Mouse (Mus musculus): Measurements from ENCODE around the gene Gm20388. TPM values are rescaled to one million over a fixed set of nuclear protein-coding genes. Genes with fewer than 3 reads are reported as not detected.

Gm20388 gene
- polyA plus RNA-seq, 1 experiment from 2014 or later = not detected

- Histone ChIP-seq H3K9me3 (ENCODE audit: control insufficient read depth, low read length) (no peaks in the 10 kb centered on the region), H3K27me3 (ENCODE audit: control insufficient read depth, insufficient read depth, low read length) (no peaks in the 10 kb centered on the region), H3K4me2 (replicated peaks; ENCODE audit: low read depth, low read length) (no peak overlapping the region), H3K4me1 (ENCODE audit: control insufficient read depth, insufficient read depth, low read length) (peaks cover 20% of the 10 kb centered on the region; the same call in 1 of the 2 replicates), H3K4me3 (ENCODE audit: low read length) (no peak overlapping the region), H3K9ac (ENCODE audit: low read depth, low read length) (no peak overlapping the region), H3K36me3 (ENCODE audit: control insufficient read depth, insufficient read depth, low read length) (peaks cover 85% of the 10 kb centered on the region), H3K27ac (ENCODE audit: low read depth, low read length) (no peak overlapping the region)
- WGBS = 83% methylated on average over 8 of the region's 8 CpGs
- ATAC-seq (ENCODE audit: low FRiP score, low TSS enrichment) = no peak
Observed at GRCm38 (mm10) chr8:120580336-120581000, 669.8 kb downstream of the Gm20388 start.

GRCm38 (mm10) chr8:120581329-120581728 is 670.7 kb downstream of the Gm20388 start:
- Histone ChIP-seq H3K4me1 (ENCODE audit: control insufficient read depth, insufficient read depth, low read length) (0 out of 2 replicates have a peak, but pooled peaks cover 13% of the 10 kb centered on the region), H3K27me3 (ENCODE audit: control insufficient read depth, insufficient read depth, low read length) (no peaks in the 10 kb centered on the region), H3K9me3 (ENCODE audit: control insufficient read depth, low read length) (no peaks in the 10 kb centered on the region), H3K4me3 (ENCODE audit: low read length) (no peak overlapping the region), H3K27ac (ENCODE audit: low read depth, low read length) (no peak overlapping the region), H3K4me2 (replicated peaks; ENCODE audit: low read depth, low read length) (no peak overlapping the region), H3K9ac (ENCODE audit: low read depth, low read length) (no peak overlapping the region), H3K36me3 (ENCODE audit: control insufficient read depth, insufficient read depth, low read length) (peaks cover 82% of the 10 kb centered on the region)
- WGBS = 89% methylated on average over 12 of the region's 12 CpGs
- no peak for ATAC-seq (ENCODE audit: low FRiP score, low TSS enrichment)

DNA sequence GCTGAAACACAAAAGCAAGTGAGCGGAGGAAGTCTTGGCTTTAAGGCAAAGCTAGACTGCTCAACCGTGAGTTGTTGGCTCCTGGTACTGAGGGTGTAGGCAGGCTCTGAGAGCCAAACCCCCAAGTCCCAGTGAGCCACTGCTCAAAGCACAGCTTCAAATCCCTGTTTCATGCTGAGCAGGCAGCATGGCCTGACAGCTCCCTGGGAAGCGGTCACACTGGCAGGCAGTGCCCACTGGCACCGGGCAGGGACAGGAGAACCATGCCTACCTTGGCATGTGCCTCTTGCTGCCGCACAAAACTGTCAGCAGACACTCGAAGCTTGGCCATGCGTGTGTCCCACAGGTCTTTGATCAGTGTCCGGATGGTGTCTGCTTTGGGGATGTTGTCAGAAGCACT is 671.2 kb downstream of the Gm20388 start:
- Histone ChIP-seq H3K9me3 (ENCODE audit: control insufficient read depth, low read length) (no peaks in the 10 kb centered on the region), H3K4me1 (ENCODE audit: control insufficient read depth, insufficient read depth, low read length) (0 out of 2 replicates have a peak, but pooled peaks cover 9% of the 10 kb centered on the region), H3K4me2 (replicated peaks; ENCODE audit: low read depth, low read length) (no peak overlapping the region), H3K9ac (ENCODE audit: low read depth, low read length) (no peak overlapping the region), H3K27me3 (ENCODE audit: control insufficient read depth, insufficient read depth, low read length) (no peaks in the 10 kb centered on the region), H3K4me3 (ENCODE audit: low read length) (no peak overlapping the region), H3K36me3 (ENCODE audit: control insufficient read depth, insufficient read depth, low read length) (peaks cover 78% of the 10 kb centered on the region), H3K27ac (ENCODE audit: low read depth, low read length) (no peak overlapping the region)
- ATAC-seq (ENCODE audit: low FRiP score, low TSS enrichment) = no peak
- 85% methylated on average over 8 of the region's 8 CpGs for WGBS

- no peak overlapping the region for H3K4me2 ChIP-seq (replicated peaks; ENCODE audit: low read depth, low read length)
- whole genome bisulfite sequencing = 92% methylated on average over 10 of the region's 10 CpGs
- no peaks in the 10 kb centered on the region for H3K9me3 ChIP-seq (ENCODE audit: control insufficient read depth, low read length)
- no peak overlapping the region for H3K9ac ChIP-seq (ENCODE audit: low read depth, low read length)
- H3K4me3 ChIP-seq (ENCODE audit: low read length) = no peak overlapping the region
- no peak overlapping the region for H3K27ac ChIP-seq (ENCODE audit: low read depth, low read length)
- no peak for ATAC-seq (ENCODE audit: low FRiP score, low TSS enrichment)
- peaks cover 5% of the 10 kb centered on the region; the same call in 1 of the 2 replicates for H3K4me1 ChIP-seq (ENCODE audit: control insufficient read depth, insufficient read depth, low read length)
- peaks cover 42% of the 10 kb centered on the region for H3K36me3 ChIP-seq (ENCODE audit: control insufficient read depth, insufficient read depth, low read length)
- no peaks in the 10 kb centered on the region for H3K27me3 ChIP-seq (ENCODE audit: control insufficient read depth, insufficient read depth, low read length)
Observed at GRCm38 (mm10) chr8:120585521-120585920, 674.9 kb downstream of the Gm20388 start.

DNA sequence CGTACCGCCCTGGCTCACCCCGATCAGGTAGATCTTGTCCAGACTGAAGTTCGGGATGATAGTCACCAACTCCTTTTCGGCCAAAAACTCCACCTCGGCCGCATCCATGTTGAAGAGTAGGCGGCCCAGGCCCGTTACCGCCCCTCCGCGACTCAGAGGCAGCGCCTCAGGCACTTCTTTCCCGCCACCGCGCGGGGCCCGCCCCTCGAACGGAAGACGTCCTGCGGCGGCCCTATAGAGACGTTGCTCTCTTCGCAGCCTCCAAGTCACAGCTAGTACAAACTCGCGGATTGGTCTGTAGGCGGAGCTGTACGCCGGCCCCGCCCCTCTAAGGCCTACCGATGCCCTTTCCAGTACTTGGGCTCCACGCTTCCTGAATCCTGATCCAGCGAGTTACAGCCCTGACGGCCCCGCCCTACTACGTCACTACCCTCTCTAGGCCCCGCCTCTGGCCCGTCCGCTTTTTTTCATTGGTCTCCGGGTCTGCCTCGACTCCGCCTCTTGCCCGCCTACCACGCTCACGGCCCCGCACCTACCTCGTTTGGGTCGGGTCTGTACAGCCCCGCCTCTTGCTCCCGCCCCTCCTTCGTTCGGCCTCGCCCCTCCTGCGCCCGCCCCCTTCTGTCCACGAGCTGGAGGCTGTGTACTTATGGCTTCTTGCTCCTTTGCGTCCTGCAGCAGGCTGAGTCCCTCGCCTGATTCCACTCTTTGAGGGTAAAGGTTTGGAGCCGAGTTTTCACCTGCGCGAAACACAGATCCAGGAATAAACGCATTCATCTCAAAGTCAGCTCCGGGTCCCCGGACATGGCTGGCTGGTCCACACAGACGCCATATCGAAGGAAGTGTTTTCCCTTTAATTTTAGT is 678.5 kb downstream of the Gm20388 start, which contains the start of gene Gins2:
Gene Gins2 (minus strand): TSS at position 397 of the 864 bp plus-strand sequence.
- peak; percentile 98 for ATAC-seq (ENCODE audit: low FRiP score, low TSS enrichment)
- H3K4me2 ChIP-seq (replicated peaks; ENCODE audit: low read depth, low read length) = peak within 1 kb of the TSS; percentile 92
- WGBS = under 1% methylated on average over 67 of the region's 67 CpGs
- H3K4me1 ChIP-seq (ENCODE audit: control insufficient read depth, insufficient read depth, low read length) = peaks cover 5% of the 10 kb centered on the region; the same call in 1 of the 2 replicates
- peaks cover 14% of the 10 kb centered on the region; the same call in 1 of the 2 replicates for H3K36me3 ChIP-seq (ENCODE audit: control insufficient read depth, insufficient read depth, low read length)
- H3K27me3 ChIP-seq (ENCODE audit: control insufficient read depth, insufficient read depth, low read length) = no peaks in the 10 kb centered on the region
- peak within 1 kb of the TSS; percentile 77 for H3K4me3 ChIP-seq (ENCODE audit: low read length)
- peak within 1 kb of the TSS; percentile 85 for H3K9ac ChIP-seq (ENCODE audit: low read depth, low read length)
- peak within 1 kb of the TSS; percentile 73 for H3K27ac ChIP-seq (ENCODE audit: low read depth, low read length)
- H3K9me3 ChIP-seq (ENCODE audit: control insufficient read depth, low read length) = no peaks in the 10 kb centered on the region

- no peak for ATAC-seq (ENCODE audit: low FRiP score, low TSS enrichment)
- Histone ChIP-seq H3K4me1 (ENCODE audit: control insufficient read depth, insufficient read depth, low read length) (peaks cover 3% of the 10 kb centered on the region; the same call in 1 of the 2 replicates), H3K9me3 (ENCODE audit: control insufficient read depth, low read length) (no peaks in the 10 kb centered on the region), H3K4me2 (replicated peaks; ENCODE audit: low read depth, low read length) (peak overlapping the region; percentile 61), H3K27ac (ENCODE audit: low read depth, low read length) (no peak overlapping the region; the same call in 1 of the 2 replicates), H3K4me3 (ENCODE audit: low read length) (peak overlapping the region; percentile 51), H3K9ac (ENCODE audit: low read depth, low read length) (peak overlapping the region; percentile 56), H3K36me3 (ENCODE audit: control insufficient read depth, insufficient read depth, low read length) (peaks cover 10% of the 10 kb centered on the region; the same call in 1 of the 2 replicates), H3K27me3 (ENCODE audit: control insufficient read depth, insufficient read depth, low read length) (no peaks in the 10 kb centered on the region)
- WGBS = 63% methylated on average over 2 of the region's 2 CpGs
Observed at GRCm38 (mm10) chr8:120589921-120590320, 679.3 kb downstream of the Gm20388 start.

GRCm38 (mm10) chr8:120591587-120592292 is 681.1 kb downstream of the Gm20388 start:
- Histone ChIP-seq H3K4me2 (replicated peaks; ENCODE audit: low read depth, low read length) (no peak overlapping the region), H3K9me3 (ENCODE audit: control insufficient read depth, low read length) (no peaks in the 10 kb centered on the region), H3K27ac (ENCODE audit: low read depth, low read length) (no peak overlapping the region), H3K4me3 (ENCODE audit: low read length) (no peak overlapping the region), H3K4me1 (ENCODE audit: control insufficient read depth, insufficient read depth, low read length) (no peaks in the 10 kb centered on the region; the same call in 1 of the 2 replicates), H3K27me3 (ENCODE audit: control insufficient read depth, insufficient read depth, low read length) (no peaks in the 10 kb centered on the region), H3K9ac (ENCODE audit: low read depth, low read length) (no peak overlapping the region), H3K36me3 (ENCODE audit: control insufficient read depth, insufficient read depth, low read length) (no peaks in the 10 kb centered on the region; the same call in 1 of the 2 replicates)
- WGBS = 79% methylated on average over 10 of the region's 10 CpGs
- no peak for ATAC-seq (ENCODE audit: low FRiP score, low TSS enrichment)

GRCm38 (mm10) chr8:120594571-120594970 is 683.9 kb downstream of the Gm20388 start:
- ATAC-seq (ENCODE audit: low FRiP score, low TSS enrichment) = no peak
- no peaks in the 10 kb centered on the region; the same call in 1 of the 2 replicates for H3K27me3 ChIP-seq (ENCODE audit: control insufficient read depth, insufficient read depth, low read length)
- WGBS = 89% methylated on average over 5 of the region's 5 CpGs

More at GRCm38 (mm10) chr8:120594571-120594970, 683.9 kb downstream of the Gm20388 start:
- H3K4me2 ChIP-seq (replicated peaks; ENCODE audit: low read depth, low read length) = no peak overlapping the region
- H3K4me1 ChIP-seq (ENCODE audit: control insufficient read depth, insufficient read depth, low read length) = peaks cover 6% of the 10 kb centered on the region
- no peaks in the 10 kb centered on the region for H3K36me3 ChIP-seq (ENCODE audit: control insufficient read depth, insufficient read depth, low read length)
- H3K4me3 ChIP-seq (ENCODE audit: low read length) = no peak overlapping the region
- no peak overlapping the region for H3K9ac ChIP-seq (ENCODE audit: low read depth, low read length)
- no peak overlapping the region for H3K27ac ChIP-seq (ENCODE audit: low read depth, low read length)
- no peaks in the 10 kb centered on the region for H3K9me3 ChIP-seq (ENCODE audit: control insufficient read depth, low read length)
